Mouse (Mus musculus) stomach, postnatal 0 days (tissue): ENCODE measurements at regions not wholly inside any gene's neighbourhood (a gene's known extent, or its start where the extent isn't known, plus 50 kb on each side); places are given as distances from the start of the nearest gene placed in this dataset.

Experiments used
- CTCF ChIP-seq: IDR thresholded peaks from 2 replicates; pipeline ENCODE4 v1.5.1; 2016; ENCODE audit warnings: antibody characterized with exemption, low read depth, mild to moderate bottlenecking, moderate library complexity
- EP300 ChIP-seq: optimal IDR thresholded peaks from 2 replicates; pipeline ENCODE3; 2016; ENCODE audit warnings: antibody characterized with exemption

- TF ChIP-seq CTCF (no peak), EP300 (no peak)
These were observed 69.9 kb downstream of the Irf2bpl start for GRCm38 (mm10) chr12:86814740-86815139.
